Mouse (Mus musculus): Measurements from ENCODE around the gene Gstt1.
"Not testable (repeated sequence)": the region's sequence is repeated elsewhere in the genome, so short reads cannot be mapped to it uniquely, and the experiment has no call there.

The Gstt1 gene

DNA sequence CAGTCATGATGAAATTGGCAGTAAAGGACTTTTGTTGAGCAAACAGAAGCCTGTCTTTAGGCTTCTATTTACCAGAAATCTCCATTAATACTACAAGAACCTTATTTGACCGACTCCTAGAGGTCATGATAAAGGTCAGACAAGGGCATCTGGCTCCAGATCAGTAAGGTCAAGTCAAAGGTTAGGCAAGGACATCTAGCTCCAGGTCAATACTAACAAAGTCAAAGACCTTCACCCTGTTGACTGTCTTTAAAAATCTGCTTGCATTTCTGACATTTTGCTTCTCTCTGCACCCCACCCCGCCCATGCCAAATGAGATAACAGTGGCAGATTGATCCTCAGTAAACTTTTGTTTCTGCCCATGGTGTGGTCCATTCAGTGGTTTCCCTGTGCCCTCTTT lies 5.8 kb upstream of the Gstt1 start:
- no peak for DNase-seq (ENCODE audit: low spot score)

DNA sequence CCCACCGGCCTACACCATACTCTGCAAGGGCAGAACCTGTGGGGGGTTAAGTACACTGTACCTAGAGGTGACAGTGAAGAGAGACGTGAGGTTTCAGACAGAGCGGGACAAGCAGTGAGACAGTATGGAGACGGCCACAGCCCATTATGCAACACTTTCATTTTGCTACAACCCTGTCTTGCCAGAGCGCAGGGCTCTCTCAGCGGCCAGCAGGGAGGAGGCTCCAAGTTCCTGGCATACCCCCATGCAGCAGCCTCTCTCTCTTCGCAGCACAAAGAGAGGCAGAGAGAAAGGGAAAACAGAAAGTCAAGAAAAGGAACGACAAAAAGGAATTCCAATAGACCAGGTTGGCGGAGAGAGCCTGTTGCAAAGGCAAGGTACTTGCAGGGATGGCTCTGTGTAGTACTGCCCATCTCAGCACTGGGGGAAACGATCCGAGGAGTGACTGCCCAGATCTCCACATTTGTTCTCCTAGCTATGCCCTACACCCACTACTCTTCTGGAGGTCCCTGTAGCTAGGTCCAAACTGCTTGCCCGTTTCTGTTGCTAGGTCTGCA lies 687 bp downstream of the Gstt1 start:
- DNase-seq (ENCODE audit: low spot score): peak; percentile 67

DNA sequence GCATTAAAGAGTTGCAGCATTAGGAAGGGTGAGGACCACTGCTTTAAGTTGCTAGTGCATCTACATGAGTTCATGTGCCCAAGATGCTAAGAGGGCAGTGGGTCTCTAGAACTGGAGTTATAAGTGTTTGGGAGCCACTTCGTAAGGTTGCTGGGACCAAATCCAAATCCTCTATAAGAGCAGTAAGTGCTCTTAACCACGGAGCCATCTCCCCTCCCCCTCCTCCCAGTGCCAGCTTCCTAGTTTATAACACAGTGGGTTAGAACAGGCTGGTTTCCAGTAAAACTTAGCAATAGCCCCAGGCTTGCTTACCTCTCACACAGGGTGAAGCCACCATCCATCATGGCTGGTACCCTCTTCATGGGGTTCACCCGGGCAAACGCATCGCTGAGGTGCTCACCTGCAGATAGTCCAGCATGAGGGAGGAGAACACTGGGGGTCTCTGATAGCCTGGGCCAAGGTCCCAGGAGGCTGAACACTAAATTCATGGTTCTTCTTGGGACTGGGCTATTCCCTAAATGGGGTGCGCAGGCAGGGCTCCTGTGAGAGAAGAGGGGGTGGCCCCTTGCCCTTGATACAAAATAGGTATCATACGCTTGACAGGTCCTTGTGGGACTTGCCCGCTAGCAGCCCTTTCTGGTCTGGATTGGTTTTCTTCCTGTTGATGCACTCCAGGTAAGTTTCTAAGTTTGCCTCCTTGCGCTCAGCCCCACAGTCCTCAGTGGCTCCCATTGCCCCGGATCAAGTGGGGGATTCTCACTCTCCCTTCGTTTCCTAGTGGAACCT lies 1.5 kb downstream of the Gstt1 start:
- peak; percentile 46 for DNase-seq (ENCODE audit: low spot score)

DNA sequence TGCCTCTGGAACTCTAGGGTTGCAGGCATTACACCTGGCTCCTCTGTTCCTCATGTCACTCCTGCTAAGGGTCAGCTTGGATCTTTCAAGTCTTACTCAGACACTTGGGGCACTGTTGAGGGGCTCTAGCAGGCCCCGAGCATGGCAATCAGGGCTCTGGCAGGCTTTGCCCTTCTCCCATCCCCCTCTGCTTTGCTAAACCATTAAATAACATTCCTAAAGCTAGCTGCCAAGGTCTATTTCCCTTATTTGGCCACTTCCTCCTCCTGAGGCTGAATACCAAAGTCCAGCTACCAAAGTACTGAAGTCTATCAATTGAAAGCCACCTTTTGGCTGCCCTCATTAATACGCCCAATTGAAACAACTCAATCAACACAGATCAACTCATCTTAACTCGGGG lies 3.5 kb downstream of the Gstt1 start:
- DNase-seq (ENCODE audit: low spot score): peak; percentile 60

DNA sequence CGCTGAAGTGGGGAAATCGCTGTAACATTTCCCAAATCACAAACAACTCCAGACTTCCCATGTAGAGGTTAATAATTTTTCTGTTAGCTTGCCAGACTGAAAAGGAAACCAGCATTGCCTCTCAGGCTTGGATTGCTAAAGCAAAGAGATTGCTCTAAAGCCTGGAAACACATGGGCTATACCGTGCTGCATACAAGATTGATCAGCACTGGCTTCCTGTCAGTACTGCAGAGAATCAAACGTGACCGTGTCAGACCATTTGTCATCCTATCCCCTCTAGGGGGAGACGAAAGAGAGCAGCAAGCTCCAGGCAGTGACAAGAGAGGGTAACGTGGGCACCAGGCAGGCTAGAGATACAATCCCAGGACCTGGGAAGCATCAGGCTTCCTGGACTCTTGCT lies 7.6 kb downstream of the Gstt1 start:
- no peak for DNase-seq (ENCODE audit: low spot score)

DNA sequence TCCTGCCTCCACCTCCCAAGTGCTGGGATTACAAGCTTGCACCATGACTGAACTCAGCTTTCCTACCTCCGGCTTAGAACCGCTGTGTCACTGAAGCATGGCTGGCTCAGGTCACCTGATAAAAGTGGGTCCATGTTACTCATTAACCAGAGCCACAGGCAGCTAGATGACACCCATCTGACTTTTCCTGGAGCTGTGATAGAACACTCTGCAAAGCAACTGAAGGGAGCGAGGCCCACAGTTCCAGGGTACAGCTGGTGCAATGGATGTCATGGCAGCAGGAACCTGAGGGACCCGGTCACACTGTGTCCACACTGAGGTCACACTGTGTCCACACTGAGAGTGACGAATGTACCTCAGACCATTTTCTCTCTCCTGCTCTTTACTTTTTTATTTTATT lies 8.5 kb downstream of the Gstt1 start:
- peak; percentile 47 for DNase-seq (ENCODE audit: low spot score)

DNA sequence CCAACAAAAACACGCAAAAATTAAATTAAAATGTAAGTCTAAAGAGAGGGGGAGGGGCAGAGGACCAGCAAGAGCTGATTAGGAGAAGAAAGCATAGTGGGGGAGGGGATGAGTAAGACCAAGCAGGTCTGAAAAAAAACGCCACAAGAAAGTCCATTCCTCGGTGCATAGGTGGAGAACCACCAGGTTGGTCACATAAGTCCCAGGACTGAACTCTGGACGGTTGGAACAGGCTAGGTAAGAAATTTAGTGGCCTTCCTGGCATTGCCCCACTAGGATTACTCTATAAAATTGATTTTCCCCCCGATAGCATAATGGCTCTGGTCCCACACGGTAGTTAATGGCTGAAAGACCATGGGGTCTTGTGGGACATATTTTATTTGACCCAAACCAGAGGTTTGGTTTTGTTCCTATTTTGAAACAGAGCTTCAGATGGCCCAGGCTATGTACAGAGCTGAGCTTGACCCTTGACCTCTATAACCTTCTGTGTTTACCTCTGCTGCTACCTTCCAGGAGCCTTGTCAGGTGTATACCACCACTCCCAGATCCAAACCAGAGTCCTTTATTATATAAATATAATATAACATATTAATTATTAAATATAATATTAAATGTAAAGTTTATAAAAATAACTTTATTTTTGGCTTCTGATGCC lies 9.2 kb downstream of the Gstt1 start:
- no peak for DNase-seq (ENCODE audit: low spot score)

DNA sequence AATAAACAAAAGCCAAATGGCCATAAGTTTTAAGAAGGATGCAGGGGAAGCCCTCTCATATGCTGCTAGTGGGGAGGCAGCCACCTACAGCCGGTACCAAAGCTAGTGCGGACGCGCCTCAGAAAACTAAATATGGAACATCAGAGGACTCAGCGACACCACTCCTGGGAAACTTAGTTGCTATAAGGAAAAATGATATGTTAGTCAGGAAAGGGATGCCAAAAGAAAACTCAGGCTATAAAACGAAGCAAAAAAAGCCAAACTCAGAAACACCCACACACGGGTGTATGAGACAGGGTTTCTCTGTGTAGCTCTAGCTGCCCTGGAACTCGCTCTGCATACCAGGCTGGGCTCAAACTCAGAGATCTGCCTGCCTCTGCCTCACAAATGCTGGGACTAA lies 10.1 kb downstream of the Gstt1 start:
- no peak for DNase-seq (ENCODE audit: low spot score)

DNA sequence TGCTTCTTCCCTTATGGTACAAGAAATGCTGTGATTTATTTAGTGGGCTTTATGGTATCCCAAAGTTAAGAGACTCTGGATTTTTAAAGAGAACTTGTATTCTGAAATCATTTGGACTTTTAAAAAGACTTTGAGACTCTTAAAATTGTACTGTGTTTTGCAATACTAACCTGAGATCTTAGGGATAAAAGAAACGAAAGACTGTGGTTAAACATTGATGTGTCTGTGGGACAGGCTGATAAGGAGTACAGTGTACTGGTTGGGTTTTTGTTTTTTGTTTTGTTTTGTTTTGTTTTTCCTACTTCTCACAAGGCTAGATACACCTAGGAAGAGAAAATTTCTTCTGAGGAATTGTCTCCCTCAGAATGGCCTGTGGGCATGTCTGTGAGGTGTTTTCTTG lies 12.9 kb downstream of the Gstt1 start:
- DNase-seq (ENCODE audit: low spot score): no peak

DNA sequence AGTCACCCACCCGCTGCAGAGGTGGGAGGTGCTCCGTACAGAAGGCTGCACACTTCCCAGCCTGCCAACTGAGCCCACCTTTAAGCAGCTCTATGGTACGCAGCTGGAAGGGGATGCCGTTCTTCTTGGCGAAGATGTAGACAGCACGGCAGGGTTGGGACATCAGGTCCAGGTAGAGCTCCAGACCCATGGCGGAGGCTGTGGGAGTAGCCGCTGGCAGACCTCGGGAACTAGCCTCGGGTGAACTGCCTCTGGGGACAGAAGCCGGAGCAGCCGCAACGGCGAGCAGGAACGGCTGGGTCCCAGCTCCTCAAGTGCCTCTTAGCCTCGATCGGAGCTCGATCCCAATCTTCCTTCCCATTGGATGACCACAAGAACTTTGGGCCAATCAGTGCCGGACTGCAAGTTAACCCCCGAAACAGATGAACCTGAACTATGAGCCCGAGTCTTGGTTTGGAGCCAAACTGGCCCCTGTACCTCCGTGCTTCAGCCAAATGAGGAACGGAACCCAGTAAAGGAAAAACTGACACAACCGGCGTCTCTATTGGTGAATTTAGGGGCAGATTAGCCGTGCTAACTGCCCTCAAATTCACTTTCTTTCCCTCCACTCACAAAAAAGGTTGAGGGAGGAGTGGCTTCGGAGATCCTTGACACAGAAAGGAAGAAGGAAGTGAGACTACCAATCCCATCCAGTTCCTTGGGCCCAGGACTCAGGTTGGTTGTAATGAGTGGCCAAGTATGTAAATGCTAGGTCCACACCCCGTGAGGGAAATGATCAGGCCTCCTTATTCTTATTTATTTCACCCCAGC lies 17.4 kb downstream of the Gstt1 start, which contains the start of the genes Gm20441 and Gstt3:
Gene Gm20441 (minus strand): TSS at position 186 of the 810 bp plus-strand sequence.
Gene Gstt3 (minus strand): TSS at position 646 of the 810 bp plus-strand sequence.
- DNase-seq (ENCODE audit: low spot score): peak; percentile 88

DNA sequence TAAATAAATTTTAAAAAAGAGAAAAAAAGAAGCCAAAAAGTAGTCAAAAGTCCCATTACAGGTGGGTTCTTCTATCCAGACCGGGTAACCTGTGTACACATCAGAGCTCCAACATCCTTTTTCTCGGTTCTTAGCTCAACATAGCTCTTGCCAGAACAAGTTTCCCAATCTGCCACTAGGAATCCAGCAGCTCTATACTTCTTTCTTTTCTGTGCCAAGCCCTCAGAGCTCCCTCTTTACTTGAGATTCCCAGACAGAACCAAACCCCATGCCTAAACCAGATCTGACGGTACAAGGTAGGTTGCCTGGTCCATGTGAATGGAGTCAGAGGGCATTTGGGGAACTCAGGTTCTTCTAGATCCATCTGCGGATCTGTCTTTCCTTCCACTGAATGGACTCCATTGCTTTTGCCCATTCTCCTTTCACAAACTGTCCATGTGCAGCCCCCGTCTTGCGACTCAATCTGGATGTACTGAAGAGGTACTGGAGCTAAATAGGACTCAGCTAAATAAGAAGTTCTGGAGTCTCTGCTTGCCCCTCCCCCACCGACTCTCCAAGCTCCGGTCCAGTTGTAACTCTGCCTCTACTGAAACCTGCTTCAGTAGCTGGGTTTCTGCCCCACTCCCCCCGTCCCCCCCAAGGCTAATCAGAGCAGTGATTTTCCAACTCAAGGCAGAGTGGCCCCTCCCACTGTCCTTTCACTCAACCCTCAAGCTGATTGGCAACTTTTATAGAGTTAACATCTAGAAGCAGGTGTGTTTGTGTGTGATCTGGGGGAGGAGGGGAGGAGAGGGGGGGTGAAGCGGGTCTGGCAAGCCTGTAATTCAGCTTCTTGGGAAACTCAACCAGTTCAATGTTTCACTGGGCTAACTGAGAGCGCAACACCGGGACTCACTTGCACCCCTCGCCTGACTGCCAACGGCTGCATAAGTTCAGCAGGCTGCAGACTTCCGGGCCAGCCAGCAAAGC lies 18.9 kb downstream of the Gstt1 start:
- DNase-seq (ENCODE audit: low spot score): peak; percentile 44

DNA sequence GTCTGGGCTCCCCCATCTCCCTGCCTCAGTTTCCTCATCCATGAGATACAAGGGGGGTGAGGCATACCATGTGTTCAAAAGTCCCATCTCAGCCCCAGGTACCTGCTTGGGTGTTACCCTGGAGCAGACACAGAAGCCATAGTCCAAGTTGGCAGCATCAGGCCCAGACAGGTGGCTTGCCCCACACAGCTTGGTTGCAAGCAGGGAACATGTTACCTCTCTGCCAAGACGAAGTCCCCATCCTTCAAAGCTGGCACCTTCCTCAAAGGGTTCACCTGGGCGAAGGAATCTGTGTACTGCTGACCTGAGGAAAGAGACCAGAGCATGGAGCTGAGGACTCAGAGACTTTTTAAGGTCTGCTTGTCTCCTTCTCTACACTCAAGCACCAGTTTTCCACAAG lies 20.5 kb downstream of the Gstt1 start:
- DNase-seq (ENCODE audit: low spot score): no peak

DNA sequence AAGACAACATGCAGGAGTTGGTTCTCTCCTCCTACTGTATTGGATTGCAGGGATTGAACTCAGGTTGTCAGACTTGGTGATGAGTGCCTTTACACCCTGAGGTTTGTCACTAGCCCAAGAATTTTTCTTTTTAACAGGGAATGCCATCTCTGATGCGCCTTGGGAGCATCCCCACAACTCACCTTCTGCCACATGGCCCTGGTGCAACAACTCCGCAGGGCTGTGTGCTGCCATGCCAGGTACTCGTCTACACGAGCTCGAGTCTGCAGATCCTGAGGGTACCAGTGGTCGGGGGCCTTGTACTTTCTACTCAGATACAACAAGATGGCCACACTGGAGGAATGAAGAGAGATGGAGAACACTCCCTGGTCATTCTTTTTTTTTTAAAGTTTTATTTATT lies 21.8 kb downstream of the Gstt1 start:
- no peak for DNase-seq (ENCODE audit: low spot score)

DNA sequence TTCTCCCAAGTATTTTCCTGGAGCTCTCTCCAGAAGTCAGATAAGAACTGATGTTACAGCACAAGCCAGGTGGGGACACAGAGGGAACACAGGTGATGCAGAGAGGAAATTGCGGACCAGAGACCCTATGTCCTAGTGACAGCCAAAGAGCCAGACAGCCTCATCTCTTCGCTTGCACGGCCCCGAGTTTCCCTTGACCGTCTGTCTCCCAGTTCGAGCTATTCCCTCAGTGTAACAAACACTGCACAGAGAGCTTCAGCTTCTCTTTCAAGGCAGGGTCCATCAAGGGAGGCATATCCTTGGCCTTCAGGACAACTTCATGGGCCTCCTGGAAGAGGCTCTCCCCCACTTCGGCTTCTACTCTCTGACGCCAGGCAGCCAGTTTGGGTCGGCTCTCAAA lies 23.8 kb downstream of the Gstt1 start:
- DNase-seq (ENCODE audit: low spot score): no peak

DNA sequence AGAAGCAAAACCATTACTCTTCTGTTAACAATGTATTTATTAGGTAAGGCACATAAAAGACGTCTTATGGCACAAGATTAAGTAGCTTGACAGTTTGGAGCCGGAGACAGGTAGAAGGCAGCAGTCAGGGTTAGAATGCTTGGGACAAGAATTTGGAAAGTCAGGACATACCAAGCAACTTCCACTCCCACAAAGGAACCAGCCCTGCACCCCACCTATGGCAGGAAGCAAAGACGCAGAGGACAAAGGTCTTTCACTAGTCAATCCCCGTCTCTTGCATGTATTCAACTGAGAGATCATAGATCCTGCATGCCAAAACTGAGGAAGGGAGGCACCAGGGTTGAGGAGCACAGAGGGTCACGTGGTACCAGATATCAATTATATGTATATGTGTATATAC lies 24.3 kb downstream of the Gstt1 start:
- no peak for DNase-seq (ENCODE audit: low spot score)

DNA sequence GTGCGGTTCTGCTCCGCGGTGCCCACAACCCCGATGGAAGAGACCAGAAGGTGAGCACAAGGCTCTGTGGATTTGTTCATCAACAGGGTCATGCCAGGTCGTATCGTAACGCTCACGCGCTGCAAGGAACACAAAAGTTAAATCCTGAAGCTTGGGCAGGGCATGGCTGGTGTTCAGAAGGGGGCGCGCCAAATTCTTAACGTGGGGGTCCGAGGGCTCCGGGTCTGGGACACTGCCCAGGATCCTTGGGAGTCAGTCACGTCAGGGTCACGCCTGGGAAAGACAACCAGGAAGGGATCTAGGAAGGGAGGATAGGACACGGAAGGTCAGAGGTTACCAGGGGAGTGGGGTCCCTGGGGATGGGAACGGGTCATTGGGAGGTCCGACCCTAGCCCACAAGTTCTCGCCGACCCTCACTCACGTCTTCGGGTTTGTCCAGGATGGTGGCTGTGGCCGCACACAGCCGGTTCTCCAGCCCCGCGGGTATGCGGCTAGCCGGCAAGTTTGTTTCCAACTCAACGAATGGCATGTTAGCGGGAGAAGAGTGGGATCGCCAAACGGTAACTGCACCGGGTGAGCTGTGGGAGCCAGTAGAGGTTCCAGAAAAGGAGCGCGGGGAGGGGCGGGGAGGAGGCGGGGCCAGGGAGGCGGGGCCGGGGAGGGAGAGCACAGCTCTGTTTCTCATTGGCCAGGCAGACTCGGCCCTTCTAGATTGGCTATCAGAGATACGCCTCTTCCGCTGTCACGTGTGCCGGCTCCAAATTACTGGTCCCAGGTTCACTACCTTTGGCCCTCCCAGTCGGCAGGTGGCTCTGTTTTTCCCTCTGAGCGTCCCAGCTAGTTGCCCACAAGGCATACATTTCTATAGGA lies 25.4 kb downstream of the Gstt1 start, which contains the start of gene Ddt:
Gene Ddt (minus strand): TSS at position 620 of the 870 bp plus-strand sequence.
- DNase-seq (ENCODE audit: low spot score): peak; percentile 93

DNA sequence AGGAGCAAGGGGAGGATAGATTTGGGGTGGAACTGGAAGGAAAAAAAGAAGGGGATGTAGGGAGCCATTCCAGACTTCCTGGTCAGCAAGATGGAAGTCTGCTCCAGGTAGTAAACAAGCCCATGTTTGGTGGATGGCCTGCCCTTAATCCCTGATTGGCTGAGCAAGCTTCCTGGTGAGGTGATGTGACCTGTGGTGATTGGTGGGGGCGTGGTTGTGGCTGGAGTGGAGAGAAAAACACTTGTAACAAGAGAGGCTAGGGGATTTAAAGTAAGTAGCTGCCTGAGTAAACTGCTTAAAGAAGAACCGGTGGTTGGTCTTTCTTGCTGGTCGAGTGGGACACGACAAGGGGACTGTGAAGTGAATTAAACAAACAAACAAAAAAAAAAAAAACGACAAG lies 30.6 kb downstream of the Gstt1 start:
- DNase-seq (ENCODE audit: low spot score): not testable (repeated sequence)

DNA sequence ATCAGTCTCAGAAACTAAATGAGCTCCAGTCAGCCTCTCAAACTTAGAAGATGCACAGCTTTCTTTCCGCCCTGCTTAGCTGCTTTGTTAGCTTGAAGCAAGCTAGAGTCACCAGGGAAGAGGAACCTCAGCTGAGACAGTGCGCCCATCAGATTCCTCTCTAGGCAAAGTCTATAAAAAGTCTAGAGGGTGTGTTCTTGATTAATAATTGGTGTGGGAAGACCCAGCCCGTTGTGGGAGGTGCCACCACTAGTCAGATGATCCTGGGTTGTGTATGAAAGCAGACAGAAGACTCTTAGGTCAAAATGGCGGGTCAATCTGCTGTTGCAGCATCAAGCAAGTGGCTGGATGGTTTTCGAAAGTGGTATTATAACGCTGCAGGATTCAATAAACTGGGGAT lies 31.5 kb downstream of the Gstt1 start:
- DNase-seq (ENCODE audit: low spot score): no peak

DNA sequence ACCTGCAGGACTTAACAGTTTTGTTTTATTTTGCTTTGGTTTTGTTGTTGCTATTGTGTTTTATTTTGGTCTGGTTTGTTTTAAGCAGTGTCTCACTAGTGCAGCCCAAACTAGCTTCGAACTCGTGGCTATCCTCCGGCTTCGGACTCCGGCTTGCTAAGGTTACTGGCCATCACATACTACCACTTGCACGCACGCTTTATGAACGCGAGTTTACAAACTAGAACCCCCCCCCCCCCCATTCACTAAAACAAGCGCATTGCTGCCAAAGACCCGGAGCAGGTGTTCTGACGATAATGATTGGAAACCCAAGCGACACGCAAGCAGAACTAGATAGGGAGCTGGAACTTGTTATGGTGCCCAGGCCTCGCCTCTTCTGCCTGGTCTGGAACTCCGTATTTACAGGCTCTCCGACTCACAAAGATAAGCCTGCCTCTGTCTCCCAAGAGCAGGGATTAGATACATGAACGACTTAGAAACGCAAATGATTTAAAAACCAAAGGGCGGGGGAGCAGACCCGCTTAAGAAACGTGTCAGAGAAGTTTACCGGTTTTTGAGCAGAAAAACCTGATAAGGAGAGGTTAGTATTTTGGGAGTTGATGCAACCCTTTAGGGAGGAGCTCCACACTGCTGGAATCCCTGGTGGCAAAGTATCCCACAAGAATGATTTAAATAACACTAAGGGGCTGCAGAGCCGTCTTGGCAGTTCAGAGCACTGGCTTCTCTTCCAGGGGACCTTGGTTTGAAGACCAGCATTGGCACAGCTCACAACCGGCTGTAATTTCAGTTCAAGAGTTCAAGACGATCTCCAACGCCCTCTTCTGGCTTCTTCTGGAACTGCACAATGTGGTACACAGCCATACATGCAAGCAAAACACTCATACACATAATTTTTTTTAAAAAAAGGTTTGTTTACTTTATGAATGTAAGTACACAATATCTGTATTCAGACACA lies 33.6 kb downstream of the Gstt1 start:
- peak; percentile 61 for DNase-seq (ENCODE audit: low spot score)

Measured in lung, postnatal 25 days (tissue).